Mouse (Mus musculus): ENCODE results near the gene Tmem87b. TPM values are rescaled to one million over a fixed set of nuclear protein-coding genes. Genes with fewer than 3 reads are reported as not detected.
A peak's percentile ranks its signal among the peaks of the same experiment; 100 is the strongest.

Tmem87b gene
- 37.4 and 37.6 TPM in 2 replicates for polyA plus RNA-seq (2015; fragmentation: Nextera tagmentation; extraction: Ambion mirVana)

GRCm38 (mm10) chr2:128817786-128818681 lies at the start of gene Tmem87b:
Gene Tmem87b, plus strand, starts transcription at chr2:128818118.
- peak within 1 kb of the TSS; percentile 71 for H3K4me2 ChIP-seq
- peak; percentile 94 for ATAC-seq (ENCODE audit: low FRiP score)
- peak within 1 kb of the TSS; percentile 86 for H3K27ac ChIP-seq (replicated peaks)
- no peaks in the 10 kb centered on the region for H3K27me3 ChIP-seq (replicated peaks)
- under 1% methylated on average over 58 of the region's 59 CpGs for WGBS
- no peaks in the 10 kb centered on the region for H3K36me3 ChIP-seq
- no peaks in the 10 kb centered on the region for H3K9me3 ChIP-seq (replicated peaks)
- peaks cover 30% of the 10 kb centered on the region for H3K4me1 ChIP-seq
- H3K4me3 ChIP-seq (replicated peaks) = peak within 1 kb of the TSS; percentile 59
- H3K9ac ChIP-seq (replicated peaks) = peak within 1 kb of the TSS; percentile 59

- ATAC-seq (ENCODE audit: low FRiP score) = no peak
- Histone ChIP-seq H3K27me3 (replicated peaks) (no peaks in the 10 kb centered on the region), H3K4me3 (replicated peaks) (no peak overlapping the region), H3K9me3 (replicated peaks) (no peaks in the 10 kb centered on the region), H3K27ac (replicated peaks) (no peak overlapping the region), H3K36me3 (no peaks in the 10 kb centered on the region), H3K4me2 (no peak overlapping the region), H3K4me1 (no peaks in the 10 kb centered on the region), H3K9ac (replicated peaks) (no peak overlapping the region)
- WGBS = 87% methylated on average over 4 of the region's 4 CpGs
Measured at GRCm38 (mm10) chr2:128768545-128769247, 49.2 kb upstream of the Tmem87b start.

- ATAC-seq (ENCODE audit: low FRiP score) = no peak
- no peak overlapping the region for H3K4me2 ChIP-seq
- H3K9me3 ChIP-seq (replicated peaks) = no peaks in the 10 kb centered on the region
- no peak overlapping the region for H3K9ac ChIP-seq (replicated peaks)
- H3K27me3 ChIP-seq (replicated peaks) = no peaks in the 10 kb centered on the region
- WGBS = 90% methylated on average over 6 of the region's 6 CpGs
- no peaks in the 10 kb centered on the region for H3K4me1 ChIP-seq
- H3K4me3 ChIP-seq (replicated peaks) = no peak overlapping the region
- no peaks in the 10 kb centered on the region for H3K36me3 ChIP-seq
- no peak overlapping the region for H3K27ac ChIP-seq (replicated peaks)
Measured at GRCm38 (mm10) chr2:128770557-128770956, 47.4 kb upstream of the Tmem87b start.

- H3K36me3 ChIP-seq = no peaks in the 10 kb centered on the region
- H3K27ac ChIP-seq (replicated peaks) = no peak overlapping the region
- WGBS = 89% methylated on average over 4 of the region's 4 CpGs
- H3K9me3 ChIP-seq (replicated peaks) = no peaks in the 10 kb centered on the region
- no peak overlapping the region for H3K4me2 ChIP-seq
- H3K27me3 ChIP-seq (replicated peaks) = no peaks in the 10 kb centered on the region
- H3K9ac ChIP-seq (replicated peaks) = no peak overlapping the region
- ATAC-seq (ENCODE audit: low FRiP score) = no peak
- no peaks in the 10 kb centered on the region for H3K4me1 ChIP-seq
- no peak overlapping the region for H3K4me3 ChIP-seq (replicated peaks)
Measured at GRCm38 (mm10) chr2:128771048-128771447, 46.9 kb upstream of the Tmem87b start.

- Histone ChIP-seq H3K9ac (replicated peaks) (no peak overlapping the region), H3K4me2 (no peak overlapping the region), H3K4me3 (replicated peaks) (no peak overlapping the region), H3K4me1 (no peaks in the 10 kb centered on the region), H3K36me3 (no peaks in the 10 kb centered on the region), H3K27me3 (replicated peaks) (no peaks in the 10 kb centered on the region), H3K27ac (replicated peaks) (no peak overlapping the region), H3K9me3 (replicated peaks) (no peaks in the 10 kb centered on the region)
- no peak for ATAC-seq (ENCODE audit: low FRiP score)
- 83% methylated on average over 7 of the region's 7 CpGs for WGBS
Measured at GRCm38 (mm10) chr2:128771750-128772338, 46.1 kb upstream of the Tmem87b start.

- Histone ChIP-seq H3K4me2 (no peak overlapping the region), H3K27me3 (replicated peaks) (no peaks in the 10 kb centered on the region)
Measured at GRCm38 (mm10) chr2:128782231-128782630, 35.7 kb upstream of the Tmem87b start.

GRCm38 (mm10) chr2:128783660-128784345 lies 34.1 kb upstream of the Tmem87b start:
- H3K4me2 ChIP-seq = no peak overlapping the region
- no peak overlapping the region for H3K4me3 ChIP-seq (replicated peaks)
- H3K36me3 ChIP-seq = no peaks in the 10 kb centered on the region
- no peak overlapping the region for H3K9ac ChIP-seq (replicated peaks)
- H3K9me3 ChIP-seq (replicated peaks) = no peaks in the 10 kb centered on the region
- no peaks in the 10 kb centered on the region for H3K27me3 ChIP-seq (replicated peaks)
- H3K4me1 ChIP-seq = no peaks in the 10 kb centered on the region
- WGBS = 87% methylated on average over 10 of the region's 10 CpGs
- H3K27ac ChIP-seq (replicated peaks) = no peak overlapping the region
- no peak for ATAC-seq (ENCODE audit: low FRiP score)

More at GRCm38 (mm10) chr2:128782231-128782630, 35.7 kb upstream of the Tmem87b start:
- H3K9ac ChIP-seq (replicated peaks) = no peak overlapping the region
- no peaks in the 10 kb centered on the region for H3K36me3 ChIP-seq
- ATAC-seq (ENCODE audit: low FRiP score) = no peak
- no peak overlapping the region for H3K27ac ChIP-seq (replicated peaks)
- 94% methylated on average over 5 of the region's 5 CpGs for WGBS
- no peaks in the 10 kb centered on the region for H3K4me1 ChIP-seq
- no peak overlapping the region for H3K4me3 ChIP-seq (replicated peaks)
- H3K9me3 ChIP-seq (replicated peaks) = no peaks in the 10 kb centered on the region

GRCm38 (mm10) chr2:128784814-128785213 lies 33.1 kb upstream of the Tmem87b start:
- 95% methylated on average over 7 of the region's 7 CpGs for WGBS
- Histone ChIP-seq H3K4me3 (replicated peaks) (no peak overlapping the region), H3K27ac (replicated peaks) (no peak overlapping the region), H3K9me3 (replicated peaks) (no peaks in the 10 kb centered on the region), H3K9ac (replicated peaks) (no peak overlapping the region), H3K4me1 (no peaks in the 10 kb centered on the region), H3K4me2 (no peak overlapping the region), H3K36me3 (no peaks in the 10 kb centered on the region), H3K27me3 (replicated peaks) (no peaks in the 10 kb centered on the region)
- no peak for ATAC-seq (ENCODE audit: low FRiP score)

GRCm38 (mm10) chr2:128786341-128786740 lies 31.6 kb upstream of the Tmem87b start:
- Histone ChIP-seq H3K4me3 (replicated peaks) (no peak overlapping the region), H3K9me3 (replicated peaks) (no peaks in the 10 kb centered on the region), H3K27me3 (replicated peaks) (no peaks in the 10 kb centered on the region), H3K27ac (replicated peaks) (no peak overlapping the region), H3K36me3 (no peaks in the 10 kb centered on the region), H3K4me2 (no peak overlapping the region), H3K9ac (replicated peaks) (no peak overlapping the region), H3K4me1 (no peaks in the 10 kb centered on the region)
- no peak for ATAC-seq (ENCODE audit: low FRiP score)
- whole genome bisulfite sequencing = 59% methylated on average over 5 of the region's 5 CpGs

GRCm38 (mm10) chr2:128786795-128787194 lies 31.1 kb upstream of the Tmem87b start:
- Histone ChIP-seq H3K9me3 (replicated peaks) (no peaks in the 10 kb centered on the region), H3K4me2 (no peak overlapping the region), H3K9ac (replicated peaks) (no peak overlapping the region), H3K27ac (replicated peaks) (no peak overlapping the region), H3K4me3 (replicated peaks) (no peak overlapping the region), H3K4me1 (no peaks in the 10 kb centered on the region), H3K36me3 (no peaks in the 10 kb centered on the region), H3K27me3 (replicated peaks) (no peaks in the 10 kb centered on the region)
- WGBS = 50% methylated on average over 1 of the region's 1 CpGs
- no peak for ATAC-seq (ENCODE audit: low FRiP score)

- no peak overlapping the region for H3K9ac ChIP-seq (replicated peaks)
- H3K27me3 ChIP-seq (replicated peaks) = no peaks in the 10 kb centered on the region
- H3K36me3 ChIP-seq = no peaks in the 10 kb centered on the region
- no peak overlapping the region for H3K27ac ChIP-seq (replicated peaks)
- H3K4me2 ChIP-seq = no peak overlapping the region
- H3K4me1 ChIP-seq = no peaks in the 10 kb centered on the region
- 93% methylated on average over 3 of the region's 3 CpGs for WGBS
- H3K4me3 ChIP-seq (replicated peaks) = no peak overlapping the region
- no peaks in the 10 kb centered on the region for H3K9me3 ChIP-seq (replicated peaks)
- no peak for ATAC-seq (ENCODE audit: low FRiP score)
Measured at GRCm38 (mm10) chr2:128787805-128788204, 30.1 kb upstream of the Tmem87b start.

All from neural tube, embryonic 15.5 days (tissue).